Mouse (Mus musculus) naive thymus-derived CD4-positive, alpha-beta T cell, adult 2 months (primary cell): Measurements from ENCODE around the gene Elf2.

ENCODE experiments used
- DNase-seq: peaks from one replicate; pipeline ENCODE4 v3.0.0-alpha.2; 2011; ENCODE audit warnings: low read depth

Gene Elf2

GRCm38 (mm10) chr3:51278433-51278832 lies 62.0 kb downstream of the Elf2 start:
- no peak for DNase-seq

- DNase-seq = peak; percentile 90
Observed at GRCm38 (mm10) chr3:51277201-51278150, 63.0 kb downstream of the Elf2 start.

- DNase-seq = peak; percentile 73
Observed at GRCm38 (mm10) chr3:51276421-51277111, 63.9 kb downstream of the Elf2 start.

GRCm38 (mm10) chr3:51275956-51276398 lies 64.5 kb downstream of the Elf2 start:
- DNase-seq = peak; percentile 98

GRCm38 (mm10) chr3:51270069-51270817 lies 70.2 kb downstream of the Elf2 start:
- DNase-seq = peak; percentile 61

GRCm38 (mm10) chr3:51268434-51268833 lies 72.0 kb downstream of the Elf2 start:
- no peak for DNase-seq

- no peak for DNase-seq
Observed at GRCm38 (mm10) chr3:51262942-51263341, 77.5 kb downstream of the Elf2 start.

GRCm38 (mm10) chr3:51258070-51258469 lies 82.4 kb downstream of the Elf2 start:
- no peak for DNase-seq

GRCm38 (mm10) chr3:51256450-51256849 lies 84.0 kb downstream of the Elf2 start:
- DNase-seq = no peak

- no peak for DNase-seq
Observed at GRCm38 (mm10) chr3:51254784-51255183, 85.7 kb downstream of the Elf2 start.

- no peak for DNase-seq
Observed at GRCm38 (mm10) chr3:51252689-51253402, 87.6 kb downstream of the Elf2 start.

- no peak for DNase-seq
Observed at GRCm38 (mm10) chr3:51252223-51252622, 88.2 kb downstream of the Elf2 start.

GRCm38 (mm10) chr3:51251057-51251456 lies 89.4 kb downstream of the Elf2 start:
- DNase-seq = no peak

GRCm38 (mm10) chr3:51249866-51250265 lies 90.6 kb downstream of the Elf2 start:
- no peak for DNase-seq

GRCm38 (mm10) chr3:51249460-51249859 lies 91.0 kb downstream of the Elf2 start:
- no peak for DNase-seq

- no peak for DNase-seq
Observed at GRCm38 (mm10) chr3:51248600-51248999, 91.9 kb downstream of the Elf2 start.

- no peak for DNase-seq
Observed at GRCm38 (mm10) chr3:51247704-51248103, 92.8 kb downstream of the Elf2 start.

- no peak for DNase-seq
Observed at GRCm38 (mm10) chr3:51239541-51239940, 100.9 kb downstream of the Elf2 start.

GRCm38 (mm10) chr3:51238515-51238914 lies 101.9 kb downstream of the Elf2 start:
- no peak for DNase-seq

- DNase-seq = no peak
Observed at GRCm38 (mm10) chr3:51234752-51235055, 105.8 kb downstream of the Elf2 start.

- DNase-seq = peak; percentile 88
Observed at GRCm38 (mm10) chr3:51233918-51234751, 106.3 kb downstream of the Elf2 start.
